Comparison of ENCODE assay signal across 27 mouse cellular contexts in genomic region chr3:121373897-121374441, GRCm38 (mm10). TPM values are rescaled to one million over a fixed set of nuclear protein-coding genes. Genes with fewer than 3 reads are reported as not detected.
DNase-seq lines count a peak whose midpoint lies in the region; ATAC-seq and TF ChIP-seq lines count a peak whose summit lies in the region.
"Had no signal": no experiment of that assay in that cellular context is flagged by ENCODE, and none has a peak within 500 bp of the region (broad histone marks: within the 10 kb centered on the region; RNA-seq: fewer than 3 reads in every experiment).

No protein-coding gene starts in this region.

- peak overlapping the region; percentile 20; the same call in 1 of the 2 replicates for H3K27ac ChIP-seq in heart, embryonic 16.5 days (ENCODE audit: low read length)
- H3K27ac ChIP-seq: embryonic facial prominence, embryonic 10.5 days; hindbrain, embryonic 14.5 days; macrophage had no signal

- DNase-seq in heart, postnatal 4 days: no peak
- DNase-seq in spleen, postnatal 4 days (ENCODE audit: low spot score in 2 of 2): no peak
- no peak for DNase-seq in kidney, postnatal 14 days
- DNase-seq: adrenal gland, postnatal 36 days; B cell, adult 2 months; cerebellum, postnatal 10 days; gastrocnemius, postnatal 36 days; heart, postnatal 36 days; kidney, postnatal 36 days; liver; liver, postnatal 0 days; thymus, adult 18-20 months; thymus, postnatal 4 days had no signal

- H3K9me3 ChIP-seq in heart, embryonic 16.5 days (replicated peaks; ENCODE audit: control insufficient read depth, low read length): no peaks in the 10 kb centered on the region
- H3K9me3 ChIP-seq in megakaryocyte, embryonic 14.5 days: no peaks in the 10 kb centered on the region
- H3K9me3 ChIP-seq: embryonic facial prominence, embryonic 10.5 days; G1E had no signal

- H3ac ChIP-seq in myocyte (ENCODE audit: control insufficient read depth, insufficient read length): no peak overlapping the region

- no peaks in the 10 kb centered on the region for H3K36me3 ChIP-seq in heart, embryonic 16.5 days (ENCODE audit: control insufficient read depth, insufficient read depth)
- no peaks in the 10 kb centered on the region for H3K36me3 ChIP-seq in megakaryocyte, embryonic 14.5 days (replicated peaks; ENCODE audit: low read length)
- H3K36me3 ChIP-seq in myocyte (ENCODE audit: control insufficient read depth, insufficient read depth): no peaks in the 10 kb centered on the region
- H3K36me3 ChIP-seq: embryonic facial prominence, embryonic 10.5 days; G1E; heart, embryonic 12.5 days had no signal

- H3K27me3 ChIP-seq in heart, embryonic 16.5 days (ENCODE audit: control insufficient read depth, insufficient read depth, low read length): no peaks in the 10 kb centered on the region
- peaks cover 6% of the 10 kb centered on the region for H3K27me3 ChIP-seq in megakaryocyte, embryonic 14.5 days (replicated peaks)
- no peaks in the 10 kb centered on the region for H3K27me3 ChIP-seq in myocyte (ENCODE audit: control insufficient read depth, insufficient read depth, insufficient read length)
- H3K27me3 ChIP-seq: CH12.LX; heart, embryonic 12.5 days; Patski had no signal

- 40% methylated on average over 9 of the region's 9 CpGs for WGBS in heart, embryonic 16.5 days

- H3K9ac ChIP-seq in heart, embryonic 16.5 days (ENCODE audit: low read length): no peak overlapping the region
- H3K9ac ChIP-seq: heart, embryonic 12.5 days; hindbrain, embryonic 14.5 days; liver, postnatal 0 days had no signal

- H3K4me2 ChIP-seq in heart, embryonic 16.5 days (ENCODE audit: low read depth, low read length): no peak overlapping the region
- no peak overlapping the region for H3K4me2 ChIP-seq in myocyte (ENCODE audit: low read depth)
- H3K4me2 ChIP-seq: heart, embryonic 12.5 days; hindbrain, embryonic 14.5 days; midbrain, embryonic 11.5 days had no signal

- no peak for ATAC-seq in heart, embryonic 16.5 days (replicated peaks; ENCODE audit: extremely low read depth, insufficient read depth, low FRiP score)
- ATAC-seq in megakaryocyte, adult 5-6 weeks (ENCODE audit: poor library complexity, severe bottlenecking): no peak
- ATAC-seq: forebrain, embryonic 16.5 days; inflammation-experienced regulatory T-cells, adult 6 months; liver, postnatal 0 days; Patski had no signal

- no peak overlapping the region for H3K4me3 ChIP-seq in heart, embryonic 16.5 days (ENCODE audit: low read length)
- peak overlapping the region; percentile 10 for H3K4me3 ChIP-seq in megakaryocyte, embryonic 14.5 days (replicated peaks)
- H3K4me3 ChIP-seq in myocyte: no peak overlapping the region
- H3K4me3 ChIP-seq: embryonic facial prominence, embryonic 10.5 days; heart, embryonic 12.5 days had no signal

- peaks cover 13% of the 10 kb centered on the region for H3K4me1 ChIP-seq in heart, embryonic 16.5 days (ENCODE audit: control insufficient read depth, insufficient read depth, low read length)
- H3K4me1 ChIP-seq in megakaryocyte, embryonic 14.5 days: peaks cover 10% of the 10 kb centered on the region

- no peaks in the 10 kb centered on the region for H3K79me2 ChIP-seq in myocyte (ENCODE audit: control insufficient read depth, insufficient read depth)

- TF ChIP-seq POLR2A in myocyte (IDR thresholded peaks at IDR 0.05; ENCODE audit: insufficient read length, low read depth): no peak

TF ChIP-seq in myocyte, 11 proteins besides CTCF, POLR2A, EP300 and RAD21:
- TF ChIP-seq MYOD1 (IDR thresholded peaks at IDR 0.05; ENCODE audit: control insufficient read depth in 1 of 3, insufficient read length in 2 of 3, low read depth in 2 of 3) (peak in 2 of 3 experiments; percentile 51 to 59), E2F4 (IDR thresholded peaks at IDR 0.05; ENCODE audit: insufficient read depth) (no peak), MYOG (IDR thresholded peaks at IDR 0.05; ENCODE audit: control insufficient read depth in 1 of 3, insufficient read depth in 1 of 3, insufficient read length in 2 of 3, low read depth in 2 of 3) (peak in 2 of 3 experiments; percentile 69 to 83)

RNA-seq across cellular contexts. Expression of gene Cnn3, which starts 52.3 kb away (rescaled TPM):
- 370 and 406 TPM in 2 replicates for polyA plus RNA-seq in heart, embryonic 16.5 days (2015; fragmentation: Nextera tagmentation; extraction: Ambion mirVana)
- total RNA-seq in heart, postnatal 4 days (2021): 100 to 1,000 TPM; 162 to 167 TPM
- polyA plus RNA-seq in megakaryocyte, embryonic 14.5 days (2012; ENCODE audit: insufficient read depth, low replicate concordance): 2.6 TPM in 1 of 2 replicates, not detected in the other
- 14.5 and 19.5 TPM in 2 replicates for total RNA-seq in megakaryocyte, adult 5-6 weeks (2015)
- 11.3 and 13.3 TPM in 2 replicates for total RNA-seq in megakaryocyte, adult 5-6 weeks (2017)
- polyA plus RNA-seq in myocyte (2012; fragmentation: generic; extraction: Trizol): 589 TPM
- polyA plus RNA-seq: G1E had no signal

Comparison
In these comparisons a context has a peak if more than half of its experiments do, and no peak if none do; other contexts are left out.
1. RNA of gene Cnn3, which starts 52.3 kb away (polyA plus RNA-seq): 589 TPM in myocyte (single experiment) and 370 to 406 TPM in heart, embryonic 16.5 days; 2.6 TPM in megakaryocyte, embryonic 14.5 days; every median in the first group is over 100 times any median in the second.